Mouse (Mus musculus) heart, embryonic 11.5 days (tissue): ENCODE results near the gene Ankrd52. TPM values are rescaled to one million over a fixed set of nuclear protein-coding genes. Genes with fewer than 3 reads are reported as not detected.

ENCODE experiments used
- ATAC-seq: fragments of 200-750 bp; cut with Nextera tagmentation; replicated peaks from 2 replicates; pipeline ENCODE4 v1.8.0; 2017; ENCODE audit warnings: moderate library complexity; ENCODE audit not compliant: insufficient number of reproducible peaks, low FRiP score, low TSS enrichment
- H3K27ac ChIP-seq: fragments of 300-500 bp; sonication (generic); 2 replicates; pipeline ENCODE4 v1.5.1; 2014; ENCODE audit warnings: mild to moderate bottlenecking, low read depth, low read length
- H3K27me3 ChIP-seq: fragments of 300-500 bp; sonication (generic); 2 replicates; pipeline ENCODE4 v1.6.1; 2014; ENCODE audit warnings: mild to moderate bottlenecking, low read length, mixed read lengths; ENCODE audit not compliant: control insufficient read depth, insufficient read depth
- H3K36me3 ChIP-seq: fragments of 300-500 bp; sonication (generic); 2 replicates; pipeline ENCODE4 v1.6.1; 2014; ENCODE audit warnings: mild to moderate bottlenecking, low read length, moderate library complexity, mixed read lengths; ENCODE audit not compliant: control insufficient read depth, insufficient read depth
- H3K4me1 ChIP-seq: fragments of 300-500 bp; sonication (generic); 2 replicates; pipeline ENCODE4 v1.6.1; 2014; ENCODE audit warnings: low read length; ENCODE audit not compliant: control insufficient read depth, insufficient read depth
- H3K4me2 ChIP-seq: fragments of 300-500 bp; sonication (generic); 2 replicates; pipeline ENCODE4 v1.6.1; 2014; ENCODE audit warnings: mild to moderate bottlenecking, moderate library complexity
- H3K4me3 ChIP-seq: fragments of 300-500 bp; sonication (generic); 2 replicates; pipeline ENCODE4 v1.5.1; 2014; ENCODE audit warnings: low read depth, low read length
- H3K9ac ChIP-seq: fragments of 300-500 bp; sonication (generic); 2 replicates; pipeline ENCODE4 v1.6.1; 2014; ENCODE audit warnings: mild to moderate bottlenecking, low read depth, low read length, moderate library complexity
- H3K9me3 ChIP-seq: fragments of 300-500 bp; sonication (generic); replicated peaks from 2 replicates; pipeline ENCODE4 v1.6.1; 2016; ENCODE audit warnings: low read length; ENCODE audit not compliant: control insufficient read depth
- WGBS: fragments of 180-500 bp; shearing (Covaris S2); extraction: QIAGEN DNeasy Blood & Tissue Kit; methylation state at CpG from one replicate; pipeline ENCODE4 v1.1.7; 2014; ENCODE audit not compliant: insufficient replicate concordance; 5-methylcytosine and 5-hydroxymethylcytosine counted together
- polyA plus RNA-seq: library from polyadenylated mRNA; unstranded; fragments of >200 nt; fragmentation: Nextera tagmentation; extraction: Ambion mirVana; gene quantifications from 2 replicates; pipeline ENCODE4 v1.2.1, GENCODE M21; 2014

Ankrd52 gene
- polyA plus RNA-seq, 1 experiment from 2014 or later = 11.7 TPM

DNA sequence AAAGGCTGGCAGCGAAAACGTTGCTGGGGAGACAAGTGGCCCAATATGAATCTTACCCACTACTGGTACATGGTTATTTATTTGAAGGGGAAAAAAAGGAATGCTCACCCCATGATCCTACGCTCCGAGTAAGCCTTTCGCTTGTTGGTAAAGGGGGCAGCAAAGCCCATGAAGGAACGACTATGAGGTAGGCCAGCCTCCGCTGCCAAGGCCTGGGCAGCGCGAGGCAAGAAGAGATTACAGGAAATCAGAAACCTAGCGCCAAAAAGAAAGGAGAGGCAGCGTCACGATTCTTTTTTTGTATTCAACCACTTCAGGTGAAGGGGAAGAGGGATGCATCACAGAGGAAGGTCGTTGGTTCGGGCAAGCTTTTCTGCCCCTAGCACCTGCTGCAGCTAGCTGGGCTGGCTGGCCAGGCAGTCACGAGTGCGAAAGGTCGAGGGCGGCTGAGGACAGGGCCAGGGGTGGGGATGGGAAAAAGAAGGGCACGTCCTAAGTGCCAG lies 9.0 kb upstream of the Ankrd52 start:
- WGBS = 15% methylated on average over 19 of the region's 19 CpGs
- Histone ChIP-seq H3K9me3 (no peaks in the 10 kb centered on the region), H3K4me1 (peaks cover 12% of the 10 kb centered on the region), H3K4me2 (peak overlapping the region; percentile 94), H3K9ac (peak overlapping the region; percentile 78), H3K4me3 (peak overlapping the region; percentile 81), H3K27ac (peak overlapping the region; percentile 94), H3K36me3 (peaks cover 2% of the 10 kb centered on the region), H3K27me3 (no peaks in the 10 kb centered on the region)
- no peak for ATAC-seq

DNA sequence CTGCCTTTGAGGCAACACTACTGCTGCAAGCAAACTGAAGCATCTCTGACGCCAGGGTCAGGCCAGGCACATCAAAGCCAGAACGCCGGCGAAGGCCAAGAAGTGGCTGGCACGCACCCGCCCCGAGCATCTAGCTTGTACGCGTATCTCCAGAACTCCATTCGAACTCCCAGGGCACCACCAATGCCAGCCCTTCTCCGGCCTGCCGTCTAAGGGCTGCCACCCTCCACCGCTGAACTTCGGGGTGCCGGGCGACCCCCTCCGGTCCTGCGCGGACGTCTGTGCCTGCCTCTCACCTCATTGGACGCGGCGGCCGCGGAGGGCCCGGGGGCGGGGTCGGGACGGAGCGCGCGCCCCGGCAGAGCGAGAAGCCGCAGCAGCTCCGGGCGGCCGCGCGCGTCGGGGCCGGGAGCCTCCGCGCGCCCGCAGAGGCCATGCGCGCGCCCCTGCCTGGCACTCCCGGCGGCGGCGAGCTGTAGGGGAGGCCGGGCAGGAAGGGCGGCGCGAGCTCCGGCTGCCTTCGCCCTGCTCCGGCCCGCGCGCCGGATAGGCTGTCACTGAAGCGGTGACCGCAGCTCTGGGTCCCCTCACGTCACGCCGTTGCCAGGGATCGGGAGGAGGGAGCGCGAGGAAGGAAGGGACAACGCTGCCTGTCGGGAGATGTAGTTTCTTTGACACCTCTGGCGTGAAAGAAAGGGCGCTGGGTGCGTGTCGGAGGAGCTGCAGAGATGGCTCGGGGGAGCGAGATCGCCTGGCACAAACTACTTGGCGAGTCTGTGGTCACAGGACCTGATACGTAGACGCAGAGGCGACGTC lies 8.3 kb upstream of the Ankrd52 start, which contains the start of gene Coq10a:
Coq10a (minus strand) TSS at position 596 of the 816 bp plus-strand sequence.
- peak within 1 kb of the TSS; percentile 94 for H3K4me2 ChIP-seq
- H3K4me1 ChIP-seq = peaks cover 12% of the 10 kb centered on the region
- WGBS = under 1% methylated on average over 74 of the region's 87 CpGs
- no peaks in the 10 kb centered on the region for H3K36me3 ChIP-seq
- peak; percentile 91 for ATAC-seq
- H3K9ac ChIP-seq = peak within 1 kb of the TSS; percentile 78
- H3K27me3 ChIP-seq = no peaks in the 10 kb centered on the region
- no peaks in the 10 kb centered on the region for H3K9me3 ChIP-seq
- H3K27ac ChIP-seq = peak within 1 kb of the TSS; percentile 94
- peak within 1 kb of the TSS; percentile 81 for H3K4me3 ChIP-seq

GRCm38 (mm10) chr10:128369218-128369543 lies 7.7 kb upstream of the Ankrd52 start:
- no peaks in the 10 kb centered on the region for H3K27me3 ChIP-seq
- H3K4me1 ChIP-seq = peaks cover 12% of the 10 kb centered on the region
- H3K36me3 ChIP-seq = no peaks in the 10 kb centered on the region
- no peak; the same call in 1 of the 2 replicates for ATAC-seq
- H3K9me3 ChIP-seq = no peaks in the 10 kb centered on the region
- H3K27ac ChIP-seq = peak overlapping the region; percentile 94
- peak overlapping the region; percentile 94 for H3K4me2 ChIP-seq
- WGBS = 7% methylated on average over 9 of the region's 9 CpGs
- peak overlapping the region; percentile 78 for H3K9ac ChIP-seq
- peak overlapping the region; percentile 81 for H3K4me3 ChIP-seq

DNA sequence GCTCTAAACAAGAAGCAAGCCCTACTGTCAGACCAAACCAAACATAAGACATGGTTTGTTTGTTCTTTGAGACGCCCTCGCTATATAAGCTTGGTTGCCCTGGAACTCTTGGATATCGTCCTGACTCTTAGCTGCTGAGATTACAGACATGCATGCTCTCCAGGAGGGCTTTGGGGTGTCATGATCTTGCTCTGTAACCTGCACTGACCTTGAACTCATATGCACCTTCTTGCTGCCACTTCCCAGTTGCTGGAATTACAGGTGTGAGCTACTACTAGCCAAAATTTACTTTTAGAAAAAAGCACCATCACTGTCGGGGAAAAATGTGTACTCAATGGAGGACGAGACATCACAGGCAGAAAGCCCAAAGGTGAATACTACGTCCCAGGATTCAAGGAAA lies 7.3 kb upstream of the Ankrd52 start:
- Histone ChIP-seq H3K27ac (peak overlapping the region; percentile 94; the same call in 1 of the 2 replicates), H3K9me3 (no peaks in the 10 kb centered on the region), H3K36me3 (no peaks in the 10 kb centered on the region), H3K4me2 (peak overlapping the region; percentile 94), H3K27me3 (no peaks in the 10 kb centered on the region), H3K9ac (peak overlapping the region; percentile 78; the same call in 1 of the 2 replicates), H3K4me1 (peaks cover 12% of the 10 kb centered on the region), H3K4me3 (peak overlapping the region; percentile 81)
- WGBS = 71% methylated on average over 6 of the region's 6 CpGs
- no peak for ATAC-seq

- peaks cover 12% of the 10 kb centered on the region for H3K4me1 ChIP-seq
- H3K4me3 ChIP-seq = no peak overlapping the region
- WGBS = 67% methylated on average over 5 of the region's 6 CpGs
- H3K27me3 ChIP-seq = no peaks in the 10 kb centered on the region
- no peak overlapping the region for H3K4me2 ChIP-seq
- ATAC-seq = no peak
- no peaks in the 10 kb centered on the region for H3K36me3 ChIP-seq
- H3K9me3 ChIP-seq = no peaks in the 10 kb centered on the region
- no peak overlapping the region for H3K27ac ChIP-seq
- no peak overlapping the region for H3K9ac ChIP-seq
Observed at GRCm38 (mm10) chr10:128370021-128370420, 6.9 kb upstream of the Ankrd52 start.

GRCm38 (mm10) chr10:128370601-128371000 lies 6.3 kb upstream of the Ankrd52 start:
- Histone ChIP-seq H3K9me3 (no peaks in the 10 kb centered on the region), H3K4me3 (no peak overlapping the region), H3K27me3 (no peaks in the 10 kb centered on the region), H3K36me3 (no peaks in the 10 kb centered on the region), H3K4me1 (peaks cover 12% of the 10 kb centered on the region), H3K27ac (no peak overlapping the region), H3K4me2 (no peak overlapping the region), H3K9ac (no peak overlapping the region)
- 51% methylated on average over 4 of the region's 4 CpGs for WGBS
- no peak for ATAC-seq

GRCm38 (mm10) chr10:128372142-128372541 lies 4.8 kb upstream of the Ankrd52 start:
- Histone ChIP-seq H3K27ac (no peak overlapping the region), H3K36me3 (no peaks in the 10 kb centered on the region), H3K4me1 (peaks cover 16% of the 10 kb centered on the region), H3K9me3 (no peaks in the 10 kb centered on the region), H3K4me3 (no peak overlapping the region), H3K9ac (no peak overlapping the region), H3K27me3 (no peaks in the 10 kb centered on the region), H3K4me2 (no peak overlapping the region)
- no peak for ATAC-seq
- 78% methylated on average over 5 of the region's 5 CpGs for WGBS

DNA sequence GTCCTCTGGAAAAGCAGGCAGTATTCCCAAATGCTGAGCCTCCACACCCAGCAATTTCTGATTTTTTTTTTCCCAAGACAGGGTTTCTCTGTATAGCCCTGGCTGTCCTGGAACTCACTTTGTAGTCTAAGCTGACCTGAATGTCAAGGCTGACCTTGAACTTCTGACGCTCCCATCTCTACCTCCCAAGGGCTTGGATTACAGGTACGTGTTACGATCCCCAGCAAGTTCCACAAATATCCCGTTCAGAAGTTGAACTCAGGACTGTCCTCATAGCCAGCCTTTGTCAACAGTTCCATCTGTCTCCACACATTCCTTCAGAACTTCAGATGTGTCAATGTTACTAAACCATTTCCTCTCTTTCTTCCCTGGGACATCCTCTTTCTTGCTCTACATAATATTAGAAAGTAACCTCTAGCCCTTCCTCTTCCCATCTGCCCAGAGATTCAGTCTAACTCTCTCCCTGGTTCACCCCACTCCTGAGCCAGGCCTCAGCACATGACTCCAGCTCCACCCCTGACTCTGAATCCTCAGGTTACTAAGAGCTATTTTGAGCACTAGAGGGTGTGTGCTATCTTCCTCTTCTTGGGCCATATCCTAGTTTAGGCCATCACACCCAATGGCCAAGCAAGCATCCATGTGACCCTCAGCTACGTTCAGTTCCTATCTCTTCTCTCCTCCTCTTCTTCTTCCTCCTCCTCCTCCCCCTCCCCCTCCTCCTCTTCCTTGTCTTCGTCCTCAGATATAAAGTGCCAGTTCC lies 3.7 kb upstream of the Ankrd52 start:
- no peak for ATAC-seq
- H3K9ac ChIP-seq = no peak overlapping the region
- 57% methylated on average over 6 of the region's 6 CpGs for WGBS
- H3K27me3 ChIP-seq = no peaks in the 10 kb centered on the region
- H3K9me3 ChIP-seq = no peaks in the 10 kb centered on the region
- no peak overlapping the region for H3K4me3 ChIP-seq
- H3K27ac ChIP-seq = no peak overlapping the region
- peaks cover 10% of the 10 kb centered on the region for H3K4me1 ChIP-seq
- no peaks in the 10 kb centered on the region for H3K36me3 ChIP-seq
- no peak overlapping the region for H3K4me2 ChIP-seq
